Mouse (Mus musculus) hindbrain, embryonic 11.5 days (tissue): ENCODE results near the gene Zfp819. TPM values are rescaled to one million over a fixed set of nuclear protein-coding genes. Genes with fewer than 3 reads are reported as not detected.
"Not testable (repeated sequence)": the region's sequence is repeated elsewhere in the genome, so short reads cannot be mapped to it uniquely, and the experiment has no call there.

ENCODE experiments used
- ATAC-seq: fragments of 200-750 bp; cut with Nextera tagmentation; 2 replicates; pipeline ENCODE4 v1.8.0; 2017; ENCODE audit warnings: mild to moderate bottlenecking, moderate TSS enrichment, moderate library complexity; ENCODE audit not compliant: low FRiP score
- DNase-seq: peaks from one replicate; pipeline ENCODE4 v3.0.0-alpha.2; 2015; ENCODE audit warnings: low spot score
- H3K27ac ChIP-seq: fragments of 300-500 bp; sonication (generic); 2 replicates; pipeline ENCODE4 v1.5.1; 2014; ENCODE audit warnings: mild to moderate bottlenecking, low read depth, low read length
- H3K27me3 ChIP-seq: fragments of 300-500 bp; sonication (generic); 2 replicates; pipeline ENCODE4 v1.6.1; 2014; ENCODE audit warnings: mild to moderate bottlenecking, low read length, moderate library complexity, mixed read lengths; ENCODE audit not compliant: control insufficient read depth, insufficient read depth
- H3K36me3 ChIP-seq: fragments of 300-500 bp; sonication (generic); 2 replicates; pipeline ENCODE4 v1.6.1; 2014; ENCODE audit warnings: mild to moderate bottlenecking, low read length, moderate library complexity, mixed read lengths; ENCODE audit not compliant: control insufficient read depth, insufficient read depth
- H3K4me1 ChIP-seq: fragments of 300-500 bp; sonication (generic); replicated peaks from 2 replicates; pipeline ENCODE4 v1.6.1; 2014; ENCODE audit warnings: low read length, mixed read lengths; ENCODE audit not compliant: control insufficient read depth, insufficient read depth
- H3K4me2 ChIP-seq: fragments of 300-500 bp; sonication (generic); replicated peaks from 2 replicates; pipeline ENCODE4 v1.6.1; 2014; ENCODE audit warnings: mild to moderate bottlenecking, low read depth, low read length
- H3K4me3 ChIP-seq: fragments of 300-500 bp; sonication (generic); 2 replicates; pipeline ENCODE4 v1.5.1; 2014; ENCODE audit warnings: low read depth, low read length
- H3K9ac ChIP-seq: fragments of 300-500 bp; sonication (generic); 2 replicates; pipeline ENCODE4 v1.6.1; 2014; ENCODE audit warnings: low read depth, low read length
- H3K9me3 ChIP-seq: fragments of 300-500 bp; sonication (generic); 2 replicates; pipeline ENCODE4 v1.6.1; 2016; ENCODE audit warnings: low read length; ENCODE audit not compliant: control insufficient read depth
- WGBS: fragments of 180-500 bp; shearing (Covaris S2); extraction: QIAGEN DNeasy Blood & Tissue Kit; methylation state at CpG from one replicate; pipeline ENCODE4 v1.1.7; 2014; 5-methylcytosine and 5-hydroxymethylcytosine counted together
- polyA plus RNA-seq: library from polyadenylated mRNA; unstranded; fragments of >200 nt; fragmentation: Nextera tagmentation; extraction: Ambion mirVana; gene quantifications from 2 replicates; pipeline ENCODE4 v1.2.1, GENCODE M21; 2014

Zfp819 gene
- polyA plus RNA-seq, 1 experiment from 2014 or later: 1.3 TPM

DNA sequence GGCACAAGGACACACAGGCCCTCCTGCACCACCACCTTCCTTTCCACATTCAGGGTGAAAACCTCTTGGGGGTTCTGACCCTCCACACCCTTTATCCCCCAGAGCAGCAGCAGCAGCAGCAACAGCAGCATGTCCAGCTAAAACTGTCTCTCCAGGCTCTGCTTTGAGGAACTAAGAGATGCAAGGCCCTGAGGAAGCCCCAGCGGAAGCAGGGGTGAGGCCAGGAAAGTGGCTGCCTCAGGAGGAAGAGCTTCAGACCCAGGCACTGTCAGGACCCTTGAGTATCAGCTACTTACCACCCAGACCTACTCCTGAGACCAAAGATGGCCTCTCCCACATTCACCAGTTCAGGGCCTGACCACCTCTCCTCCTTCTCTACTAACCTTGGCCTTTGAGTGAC, 53.0 kb downstream of the Zfp819 start, which contains the start of gene Siglece:
Gene Siglece (minus strand): TSS at position 160 of the 400 bp plus-strand sequence.
- Histone ChIP-seq H3K4me1 (no peaks in the 10 kb centered on the region), H3K4me3 (no peak within 1 kb of the TSS), H3K4me2 (no peak within 1 kb of the TSS), H3K36me3 (no peaks in the 10 kb centered on the region), H3K27me3 (no peaks in the 10 kb centered on the region), H3K9me3 (no peaks in the 10 kb centered on the region), H3K27ac (no peak within 1 kb of the TSS), H3K9ac (no peak within 1 kb of the TSS)
- WGBS: 83% methylated on average over 1 of the region's 1 CpGs
- no peak for ATAC-seq
- DNase-seq: no peak

DNA sequence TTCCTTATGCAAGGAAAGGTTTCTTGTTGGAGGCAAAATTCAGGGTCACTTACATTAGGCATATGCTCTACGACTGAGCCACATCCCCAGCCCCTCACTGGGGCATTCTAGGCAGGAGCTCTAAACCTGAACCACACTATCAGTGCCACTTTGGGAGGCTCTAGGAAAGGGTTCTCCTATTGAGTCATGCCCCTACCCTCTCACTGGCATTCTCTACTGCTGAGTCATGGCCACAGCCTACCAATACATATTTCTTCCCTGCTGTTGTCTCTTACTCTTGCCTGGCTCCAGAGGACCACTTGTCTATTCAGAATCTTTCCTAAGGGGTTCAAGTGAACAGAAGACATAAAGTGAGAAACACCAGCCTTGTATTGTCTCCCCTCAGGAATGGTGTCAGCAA, 55.8 kb downstream of the Zfp819 start:
- ATAC-seq: no peak
- no peaks in the 10 kb centered on the region for H3K36me3 ChIP-seq
- H3K4me1 ChIP-seq: no peaks in the 10 kb centered on the region

DNA sequence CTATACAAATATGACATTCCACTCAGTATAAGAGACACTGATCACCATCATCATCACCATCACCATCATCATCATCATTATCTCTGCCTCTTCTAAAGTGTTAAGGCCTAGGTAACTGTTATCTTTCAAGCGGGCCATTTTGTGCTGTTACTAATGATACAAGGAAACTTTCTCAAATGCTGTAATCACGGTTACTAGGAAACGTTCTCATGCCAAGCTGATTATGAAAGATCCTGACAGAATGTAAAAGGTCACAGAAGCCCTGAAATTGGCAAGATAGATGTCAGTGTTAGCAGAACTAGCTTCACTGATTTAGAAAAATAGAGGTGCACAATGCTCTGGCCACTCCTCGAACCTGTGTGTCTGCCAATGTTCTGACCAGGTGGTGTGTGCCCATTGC, 60.3 kb downstream of the Zfp819 start:
- H3K4me3 ChIP-seq, H3K27ac ChIP-seq, H3K27me3 ChIP-seq, H3K36me3 ChIP-seq, ATAC-seq, H3K9ac ChIP-seq, H3K4me1 ChIP-seq, H3K4me2 ChIP-seq, DNase-seq, H3K9me3 ChIP-seq: not testable (repeated sequence)
- 87% methylated on average over 4 of the region's 4 CpGs for WGBS

More for the DNA sequence above, 55.8 kb downstream of the Zfp819 start:
- no peak overlapping the region for H3K4me2 ChIP-seq
- H3K27ac ChIP-seq: no peak overlapping the region
- H3K4me3 ChIP-seq: no peak overlapping the region
- no peaks in the 10 kb centered on the region for H3K27me3 ChIP-seq
- DNase-seq: no peak
- H3K9me3 ChIP-seq: no peaks in the 10 kb centered on the region
- WGBS: 100% methylated on average over 1 of the region's 1 CpGs
- no peak overlapping the region for H3K9ac ChIP-seq

Other genes with a start within 250 kb of the Zfp819 start
- gene Siglecg, start 199.0 kb upstream of the Zfp819 start, polyA plus RNA-seq: not detected in 2 replicates
- gene Lim2, start 179.5 kb upstream of the Zfp819 start, polyA plus RNA-seq: not detected in 2 replicates
- 0.29 TPM in 1 of 2 replicates, not detected in the other for gene Nkg7, start 170.1 kb upstream of the Zfp819 start, polyA plus RNA-seq
- not detected in 2 replicates for gene Cldnd2, start 166.4 kb upstream of the Zfp819 start, polyA plus RNA-seq
- 192 and 206 TPM in 2 replicates for gene Etfb, start 163.1 kb upstream of the Zfp819 start, polyA plus RNA-seq
- 0.31 TPM in 1 of 2 replicates, not detected in the other for gene Gm45233, start 163.0 kb upstream of the Zfp819 start, polyA plus RNA-seq
- gene Vsig10l, start 144.0 kb upstream of the Zfp819 start, polyA plus RNA-seq: 2.6 and 2.8 TPM in 2 replicates
- gene Iglon5, start 117.1 kb upstream of the Zfp819 start, polyA plus RNA-seq: 2.7 and 2.9 TPM in 2 replicates
- gene 4931406B18Rik, start 101.2 kb upstream of the Zfp819 start, polyA plus RNA-seq: not detected in 2 replicates
- gene Cd33, start 62.7 kb upstream of the Zfp819 start, polyA plus RNA-seq: 1.2 and 1.8 TPM in 2 replicates
- gene Zfp658, start 44.9 kb upstream of the Zfp819 start, polyA plus RNA-seq: 6.7 and 7.7 TPM in 2 replicates
- 17.1 and 18.5 TPM in 2 replicates for gene Zfp719, start 27.6 kb upstream of the Zfp819 start, polyA plus RNA-seq
- gene Ceacam18, start 27.5 kb downstream of the Zfp819 start, polyA plus RNA-seq: not detected in 2 replicates
- gene Siglece, start 53.0 kb downstream of the Zfp819 start, polyA plus RNA-seq: 0.42 and 0.46 TPM in 2 replicates
- 9.0 and 9.7 TPM in 2 replicates for gene Ctu1, start 64.8 kb downstream of the Zfp819 start, polyA plus RNA-seq
- not detected in 2 replicates for gene Klk14, start 83.2 kb downstream of the Zfp819 start, polyA plus RNA-seq
- 0.13 TPM in 1 of 2 replicates, not detected in the other for gene Klk13, start 105.4 kb downstream of the Zfp819 start, polyA plus RNA-seq
- gene Klk12, start 161.7 kb downstream of the Zfp819 start, polyA plus RNA-seq: not detected in 2 replicates
- gene Klk11, start 167.4 kb downstream of the Zfp819 start, polyA plus RNA-seq: 0.14 TPM in 1 of 2 replicates, not detected in the other
- 0.32 and 0.53 TPM in 2 replicates for gene Klk10, start 173.9 kb downstream of the Zfp819 start, polyA plus RNA-seq
- gene Klk9, start 184.7 kb downstream of the Zfp819 start, polyA plus RNA-seq: 0.23 TPM in 1 of 2 replicates, not detected in the other
- gene Klk8, start 190.4 kb downstream of the Zfp819 start, polyA plus RNA-seq: 10.9 and 11.0 TPM in 2 replicates
- gene Klk7, start 204.1 kb downstream of the Zfp819 start, polyA plus RNA-seq: 0.11 TPM in 1 of 2 replicates, not detected in the other
- not detected in 2 replicates for gene Klk6, start 217.3 kb downstream of the Zfp819 start, polyA plus RNA-seq
- 0.31 and 0.39 TPM in 2 replicates for gene Klk5, start 234.8 kb downstream of the Zfp819 start, polyA plus RNA-seq